Comparison of ENCODE assay signal across 10 mouse cellular contexts in genomic region chr1:56089254-56089834, GRCm38 (mm10).
DNase-seq lines count a peak whose midpoint lies in the region; ATAC-seq and TF ChIP-seq lines count a peak whose summit lies in the region.
"Had no signal": no experiment of that assay in that cellular context is flagged by ENCODE, and none has a peak within 500 bp of the region (broad histone marks: within the 10 kb centered on the region; RNA-seq: fewer than 3 reads in every experiment).

No protein-coding gene starts in this region.

- ATAC-seq in kidney, embryonic 14.5 days (ENCODE audit: low FRiP score, low TSS enrichment) = no peak
- ATAC-seq in megakaryocyte progenitor cell, adult 5-6 weeks (replicated peaks; ENCODE audit: poor library complexity) = peak; percentile 57

- intact Hi-C loops in heart, postnatal 10 days (cut with DNase I) = no loop called here

- H3K27ac ChIP-seq in kidney, embryonic 14.5 days (ENCODE audit: low read depth, low read length) = no peak overlapping the region
- H3K27ac ChIP-seq in cortical plate, adult 2 months (ENCODE audit: insufficient read depth, low read length) = peak overlapping the region; percentile 69; the same call in 1 of the 2 replicates
- H3K27ac ChIP-seq: neural tube, embryonic 12.5 days had no signal

- TF ChIP-seq POLR2A in cortical plate, adult 2 months (IDR thresholded peaks at IDR 0.05; ENCODE audit: extremely low read depth, insufficient read depth, low read length) = no peak

- no peak overlapping the region for H3K4me2 ChIP-seq in kidney, embryonic 14.5 days (replicated peaks; ENCODE audit: low read depth, low read length)
- H3K4me2 ChIP-seq: neural tube, embryonic 12.5 days had no signal

- H3K4me3 ChIP-seq in kidney, embryonic 14.5 days (ENCODE audit: low read length) = no peak overlapping the region
- no peak overlapping the region for H3K4me3 ChIP-seq in cortical plate, adult 2 months (ENCODE audit: insufficient read depth, low read length)
- H3K4me3 ChIP-seq: neural tube, embryonic 12.5 days had no signal

- H3K4me1 ChIP-seq in kidney, embryonic 14.5 days (ENCODE audit: control insufficient read depth, insufficient read depth, low read length) = no peaks in the 10 kb centered on the region
- peaks cover 2% of the 10 kb centered on the region for H3K4me1 ChIP-seq in cortical plate, adult 2 months (ENCODE audit: control insufficient read depth, insufficient read depth, low read length)
- H3K4me1 ChIP-seq: neural tube, embryonic 12.5 days had no signal

- no peaks in the 10 kb centered on the region for H3K36me3 ChIP-seq in kidney, embryonic 14.5 days (ENCODE audit: control insufficient read depth, insufficient read depth, low read length)
- H3K36me3 ChIP-seq: G1E; neural tube, embryonic 12.5 days had no signal

- TF ChIP-seq CTCF in cortical plate, adult 2 months (IDR thresholded peaks at IDR 0.05; ENCODE audit: extremely low read depth, insufficient read depth, low read length) = no peak

- peak; percentile 8 for DNase-seq in kidney, adult 11 months
- peak; percentile 81 to 85 for DNase-seq in heart, postnatal 10 days
- peak; percentile 35 to 48 for DNase-seq in layer of hippocampus, postnatal 25 days (ENCODE audit: extremely low spot score in 1 of 2, low spot score in 1 of 2)
- DNase-seq in thymus, postnatal 25 days = no peak
- DNase-seq in cerebellum, adult 8-10 months = no peak

- no peaks in the 10 kb centered on the region for H3K9me3 ChIP-seq in kidney, embryonic 14.5 days (ENCODE audit: control insufficient read depth, low read length)
- H3K9me3 ChIP-seq: neural tube, embryonic 12.5 days had no signal

- no peaks in the 10 kb centered on the region for H3K27me3 ChIP-seq in kidney, embryonic 14.5 days (ENCODE audit: control insufficient read depth, insufficient read depth, low read length)
- H3K27me3 ChIP-seq: neural tube, embryonic 12.5 days had no signal

- no peak overlapping the region for H3K9ac ChIP-seq in kidney, embryonic 14.5 days (ENCODE audit: low read depth, low read length)
- H3K9ac ChIP-seq: neural tube, embryonic 12.5 days had no signal

- WGBS in kidney, embryonic 14.5 days = 59% methylated on average over 4 of the region's 4 CpGs

Comparison
In these comparisons a context has a peak if more than half of its experiments do, and no peak if none do; other contexts are left out.
1. DNase-seq: peak in kidney, adult 11 months (single experiment), heart, postnatal 10 days (2 of 2) and layer of hippocampus, postnatal 25 days (2 of 2); none in thymus, postnatal 25 days (single experiment) and cerebellum, adult 8-10 months (single experiment).